Mouse (Mus musculus) limb, embryonic 14.5 days (tissue): ENCODE measurements around the gene Klhl35. TPM values are rescaled to one million over a fixed set of nuclear protein-coding genes. Genes with fewer than 3 reads are reported as not detected.

Experiments
- ATAC-seq: fragments of 200-750 bp; cut with Nextera tagmentation; 2 replicates; pipeline ENCODE4 v1.8.0; 2017; ENCODE audit warnings: low read depth, moderate number of reproducible peaks, moderate TSS enrichment; ENCODE audit not compliant: low FRiP score
- DNase-seq: peaks from one replicate; pipeline ENCODE4 v3.0.0-alpha.2; 2015; ENCODE audit warnings: low spot score
- H3K27ac ChIP-seq: fragments of 300-500 bp; sonication (generic); replicated peaks from 2 replicates; pipeline ENCODE4 v1.5.1; 2014; ENCODE audit warnings: low read depth, mild to moderate bottlenecking, low read length, moderate library complexity, mixed read lengths
- H3K27me3 ChIP-seq: fragments of 300-500 bp; sonication (generic); 2 replicates; pipeline ENCODE4 v1.6.1; 2014; ENCODE audit warnings: low read length, mixed read lengths; ENCODE audit not compliant: control insufficient read depth, insufficient read depth
- H3K36me3 ChIP-seq: fragments of 300-500 bp; sonication (generic); 2 replicates; pipeline ENCODE4 v1.6.1; 2014; ENCODE audit warnings: mild to moderate bottlenecking, low read length, moderate library complexity, mixed read lengths; ENCODE audit not compliant: control insufficient read depth, insufficient read depth
- H3K4me1 ChIP-seq: fragments of 300-500 bp; sonication (generic); 2 replicates; pipeline ENCODE4 v1.6.1; 2014; ENCODE audit warnings: antibody characterized with exemption, low read length, mixed read lengths; ENCODE audit not compliant: control insufficient read depth, insufficient read depth
- H3K4me2 ChIP-seq: fragments of 300-500 bp; sonication (generic); replicated peaks from 2 replicates; pipeline ENCODE4 v1.6.1; 2014; ENCODE audit warnings: low read depth, mild to moderate bottlenecking, low read length, moderate library complexity; ENCODE audit not compliant: severe bottlenecking
- H3K4me3 ChIP-seq: fragments of 300-500 bp; sonication (generic); replicated peaks from 2 replicates; pipeline ENCODE4 v1.5.1; 2014; ENCODE audit warnings: low read length
- H3K9ac ChIP-seq: fragments of 300-500 bp; sonication (generic); 2 replicates; pipeline ENCODE4 v1.6.1; 2014; ENCODE audit warnings: mild to moderate bottlenecking, low read depth, low read length, moderate library complexity; ENCODE audit not compliant: severe bottlenecking
- H3K9me3 ChIP-seq: fragments of 300-500 bp; sonication (generic); 2 replicates; pipeline ENCODE4 v1.6.1; 2016; ENCODE audit warnings: low read length; ENCODE audit not compliant: control insufficient read depth
- POLR2A ChIP-seq: fragments of 200-500 bp; IDR thresholded peaks from 2 replicates; pipeline ENCODE4 v1.8.0; 2012; ENCODE audit warnings: inconsistent platforms, mild to moderate bottlenecking, moderate library complexity, borderline replicate concordance; ENCODE audit not compliant: insufficient read depth, insufficient read length; ENCODE audit errors: extremely low read depth
- WGBS: fragments of 180-500 bp; shearing (Covaris S2); extraction: QIAGEN DNeasy Blood & Tissue Kit; methylation state at CpG from one replicate; pipeline ENCODE4 v1.1.7; 2014; 5-methylcytosine and 5-hydroxymethylcytosine counted together
- polyA plus RNA-seq, 2 experiments: library from polyadenylated mRNA; depleted of rRNA in 1 of 2; stranded (reverse) in 1 of 2; unstranded in 1 of 2; fragments of >200 nt; fragmentation: Nextera tagmentation in 1 of 2; extraction: Ambion mirVana in 1 of 2; gene quantifications; 2 replicates each; pipeline versions ENCODE4 v1.2.1 to v1.2.3; 2012 to 2014

The Klhl35 gene
- polyA plus RNA-seq, 2 experiments: 1.5 to 1.8 TPM

DNA sequence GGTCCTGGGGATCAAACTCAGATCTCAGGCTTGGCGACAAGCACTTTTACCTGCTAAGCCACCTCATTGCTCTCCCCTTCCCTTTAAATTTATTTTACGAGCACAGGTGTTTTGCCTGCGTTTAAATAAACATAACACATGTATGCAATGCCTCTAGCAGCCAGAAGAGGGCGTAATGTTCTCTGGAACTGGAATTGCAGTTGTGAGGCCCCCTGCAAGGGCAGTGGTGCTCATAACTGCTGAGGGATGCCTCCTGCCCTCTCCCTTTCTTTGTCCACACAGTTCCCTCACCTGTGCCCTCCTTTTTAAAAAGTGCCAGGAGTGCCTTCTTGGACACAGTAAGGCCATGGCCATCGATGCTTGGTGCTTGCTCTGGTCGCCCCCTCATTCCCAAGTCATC is 21.8 kb upstream of the Klhl35 start:
- no peak for TF ChIP-seq POLR2A
- H3K9me3 ChIP-seq: no peaks in the 10 kb centered on the region
- no peak overlapping the region for H3K4me2 ChIP-seq
- H3K4me3 ChIP-seq: no peak overlapping the region
- DNase-seq: no peak
- no peaks in the 10 kb centered on the region for H3K36me3 ChIP-seq
- peaks cover 22% of the 10 kb centered on the region for H3K4me1 ChIP-seq
- WGBS: 54% methylated on average over 6 of the region's 6 CpGs
- H3K27ac ChIP-seq: no peak overlapping the region
- ATAC-seq: no peak
- no peaks in the 10 kb centered on the region for H3K27me3 ChIP-seq
- no peak overlapping the region for H3K9ac ChIP-seq

DNA sequence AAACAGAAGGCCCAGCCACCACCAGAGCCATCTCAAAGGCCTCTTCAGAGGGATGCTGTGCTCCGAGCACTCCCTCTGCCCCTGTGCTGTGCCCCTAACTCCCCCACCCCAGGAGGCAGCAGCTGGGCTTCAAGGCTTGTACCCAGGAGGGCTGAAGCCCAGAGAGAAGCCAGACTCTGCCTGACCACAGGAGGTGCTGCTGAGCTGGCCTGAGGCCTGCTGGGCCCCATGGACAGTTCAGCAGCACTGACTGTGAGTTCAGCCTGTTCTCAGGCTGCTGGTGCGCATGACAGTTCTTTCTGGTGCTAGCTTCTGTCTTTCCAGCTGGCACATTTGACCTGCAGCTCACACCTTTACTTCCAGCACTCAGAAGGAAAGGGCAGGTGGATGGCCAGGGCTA is 20.0 kb upstream of the Klhl35 start:
- DNase-seq: no peak
- no peak for ATAC-seq
- Histone ChIP-seq H3K4me2 (no peak overlapping the region), H3K27ac (no peak overlapping the region), H3K9ac (no peak overlapping the region), H3K36me3 (no peaks in the 10 kb centered on the region), H3K27me3 (no peaks in the 10 kb centered on the region), H3K4me3 (no peak overlapping the region), H3K4me1 (peaks cover 22% of the 10 kb centered on the region), H3K9me3 (no peaks in the 10 kb centered on the region)
- no peak for TF ChIP-seq POLR2A
- WGBS: 75% methylated on average over 2 of the region's 2 CpGs

DNA sequence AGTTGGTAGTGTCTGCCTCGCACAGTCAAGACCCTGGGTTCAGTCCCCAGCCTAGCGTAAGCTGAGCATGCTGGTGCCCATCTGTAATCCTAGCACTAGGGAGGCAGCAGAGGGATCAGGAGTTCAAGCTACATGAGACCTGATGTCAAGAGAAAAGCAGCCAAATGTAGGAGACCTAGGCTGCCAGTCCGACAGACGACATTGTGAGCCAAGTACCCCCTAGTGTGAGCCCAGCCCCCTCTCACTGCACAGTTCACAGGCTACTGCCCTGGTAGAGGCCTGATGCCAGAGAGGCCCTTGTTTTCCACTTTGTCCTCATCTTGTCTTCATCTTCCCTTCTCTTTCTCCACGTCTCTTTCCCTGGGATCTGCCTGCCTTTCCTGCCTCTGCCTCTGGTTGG is 18.5 kb upstream of the Klhl35 start:
- no peak overlapping the region for H3K4me2 ChIP-seq
- no peak for DNase-seq
- peaks cover 9% of the 10 kb centered on the region for H3K4me1 ChIP-seq
- no peaks in the 10 kb centered on the region for H3K9me3 ChIP-seq
- H3K4me3 ChIP-seq: no peak overlapping the region
- TF ChIP-seq POLR2A: no peak
- no peak for ATAC-seq
- 63% methylated on average over 5 of the region's 5 CpGs for WGBS
- H3K9ac ChIP-seq: no peak overlapping the region
- H3K36me3 ChIP-seq: no peaks in the 10 kb centered on the region
- H3K27me3 ChIP-seq: no peaks in the 10 kb centered on the region
- no peak overlapping the region for H3K27ac ChIP-seq

GRCm38 (mm10) chr7:99448619-99449018 is 17.2 kb upstream of the Klhl35 start:
- no peaks in the 10 kb centered on the region for H3K27me3 ChIP-seq
- 83% methylated on average over 5 of the region's 5 CpGs for WGBS
- H3K4me3 ChIP-seq: no peak overlapping the region
- no peak for DNase-seq
- no peak overlapping the region for H3K9ac ChIP-seq
- H3K9me3 ChIP-seq: no peaks in the 10 kb centered on the region
- no peak overlapping the region for H3K4me2 ChIP-seq
- ATAC-seq: no peak
- TF ChIP-seq POLR2A: no peak
- no peak overlapping the region for H3K27ac ChIP-seq
- no peaks in the 10 kb centered on the region for H3K36me3 ChIP-seq
- no peaks in the 10 kb centered on the region for H3K4me1 ChIP-seq

DNA sequence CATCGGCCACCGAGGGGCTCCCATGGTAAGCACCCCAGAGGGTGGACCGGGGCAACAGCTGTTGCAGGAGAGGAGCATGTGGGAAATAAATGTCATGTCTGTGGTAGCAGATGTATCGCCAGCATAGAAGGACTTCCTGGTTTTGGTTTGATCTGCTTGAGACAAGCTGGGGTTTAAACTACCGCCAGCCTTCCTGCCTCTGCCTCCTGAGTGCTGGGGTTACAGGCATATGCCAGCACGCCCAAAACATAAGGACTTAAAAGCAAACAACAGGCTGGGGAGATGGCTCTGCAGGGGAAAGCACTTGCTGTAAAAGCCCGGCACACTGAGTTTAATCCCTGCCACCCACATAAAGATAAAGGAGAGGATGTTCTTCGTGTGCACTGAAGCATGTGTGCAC is 16.7 kb upstream of the Klhl35 start:
- Histone ChIP-seq H3K36me3 (no peaks in the 10 kb centered on the region), H3K27ac (no peak overlapping the region), H3K4me1 (no peaks in the 10 kb centered on the region), H3K27me3 (no peaks in the 10 kb centered on the region), H3K9ac (no peak overlapping the region), H3K9me3 (no peaks in the 10 kb centered on the region), H3K4me2 (no peak overlapping the region), H3K4me3 (no peak overlapping the region)
- 72% methylated on average over 8 of the region's 8 CpGs for WGBS
- DNase-seq (no peak), ATAC-seq (no peak)
- no peak for TF ChIP-seq POLR2A

DNA sequence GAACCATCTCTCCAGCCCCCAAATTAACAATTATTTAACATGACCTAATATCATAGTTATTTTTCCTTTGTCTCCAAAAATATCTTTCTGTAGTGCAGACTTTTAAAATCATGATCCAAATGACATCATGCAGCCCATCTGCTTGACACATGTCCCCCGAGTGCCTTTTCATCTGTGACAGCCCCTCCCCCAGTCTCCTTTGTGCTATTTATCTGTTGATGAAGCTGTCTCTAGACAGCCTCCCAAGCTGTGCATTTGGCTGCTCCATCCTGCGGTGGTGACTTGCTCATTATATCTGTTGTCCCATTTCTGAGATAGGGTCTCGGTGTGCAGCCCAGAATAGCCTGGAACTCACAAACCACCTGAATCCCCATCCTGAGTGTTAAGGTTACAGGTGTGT is 16.1 kb upstream of the Klhl35 start:
- Histone ChIP-seq H3K36me3 (no peaks in the 10 kb centered on the region), H3K4me3 (no peak overlapping the region), H3K9ac (no peak overlapping the region), H3K4me2 (no peak overlapping the region), H3K9me3 (no peaks in the 10 kb centered on the region), H3K4me1 (no peaks in the 10 kb centered on the region), H3K27me3 (no peaks in the 10 kb centered on the region), H3K27ac (no peak overlapping the region)
- no peak for TF ChIP-seq POLR2A
- WGBS: 69% methylated on average over 3 of the region's 3 CpGs
- no peak for ATAC-seq
- peak; percentile 14 for DNase-seq
